Mouse (Mus musculus) intestine, embryonic 15.5 days (tissue): ENCODE measurements around the gene Btbd35f28. TPM values are rescaled to one million over a fixed set of nuclear protein-coding genes. Genes with fewer than 3 reads are reported as not detected.
"Not testable (repeated sequence)": the region's sequence is repeated elsewhere in the genome, so short reads cannot be mapped to it uniquely, and the experiment has no call there.

Source experiments
- ATAC-seq: fragments of 200-750 bp; cut with Nextera tagmentation; 2 replicates; pipeline ENCODE4 v1.8.0; 2017; ENCODE audit warnings: moderate TSS enrichment, moderate library complexity
- H3K27ac ChIP-seq: fragments of 300-500 bp; sonication (generic); 2 replicates; pipeline ENCODE4 v1.5.1; 2015; ENCODE audit warnings: mild to moderate bottlenecking, inconsistent platforms
- H3K27me3 ChIP-seq: fragments of 300-500 bp; sonication (generic); replicated peaks from 2 replicates; pipeline ENCODE4 v1.6.1; 2015; ENCODE audit warnings: inconsistent platforms
- H3K36me3 ChIP-seq: fragments of 300-500 bp; sonication (generic); 2 replicates; pipeline ENCODE4 v1.6.1; 2015; ENCODE audit warnings: inconsistent platforms
- H3K4me1 ChIP-seq: fragments of 300-500 bp; sonication (generic); replicated peaks from 2 replicates; pipeline ENCODE4 v1.6.1; 2015; ENCODE audit warnings: inconsistent platforms
- H3K4me2 ChIP-seq: fragments of 300-500 bp; sonication (generic); replicated peaks from 2 replicates; pipeline ENCODE4 v1.6.1; 2015; ENCODE audit warnings: mild to moderate bottlenecking, inconsistent platforms
- H3K4me3 ChIP-seq: fragments of 300-500 bp; sonication (generic); replicated peaks from 2 replicates; pipeline ENCODE4 v1.5.1; 2015; ENCODE audit warnings: inconsistent platforms
- H3K9ac ChIP-seq: fragments of 300-500 bp; sonication (generic); 2 replicates; pipeline ENCODE4 v1.6.1; 2015; ENCODE audit warnings: inconsistent platforms
- H3K9me3 ChIP-seq: fragments of 300-500 bp; sonication (generic); 2 replicates; pipeline ENCODE4 v1.6.1; 2016; ENCODE audit warnings: inconsistent platforms
- WGBS: fragments of 180-500 bp; shearing (Covaris S2); methylation state at CpG from one replicate; pipeline ENCODE4 v1.1.7; 2015; 5-methylcytosine and 5-hydroxymethylcytosine counted together
- polyA plus RNA-seq: library from polyadenylated mRNA; unstranded; fragments of >200 nt; fragmentation: Nextera tagmentation; extraction: Ambion mirVana; gene quantifications from 2 replicates; pipeline ENCODE4 v1.2.1, GENCODE M21; 2015

Gene Btbd35f28
- polyA plus RNA-seq: not detected in 2 replicates

DNA sequence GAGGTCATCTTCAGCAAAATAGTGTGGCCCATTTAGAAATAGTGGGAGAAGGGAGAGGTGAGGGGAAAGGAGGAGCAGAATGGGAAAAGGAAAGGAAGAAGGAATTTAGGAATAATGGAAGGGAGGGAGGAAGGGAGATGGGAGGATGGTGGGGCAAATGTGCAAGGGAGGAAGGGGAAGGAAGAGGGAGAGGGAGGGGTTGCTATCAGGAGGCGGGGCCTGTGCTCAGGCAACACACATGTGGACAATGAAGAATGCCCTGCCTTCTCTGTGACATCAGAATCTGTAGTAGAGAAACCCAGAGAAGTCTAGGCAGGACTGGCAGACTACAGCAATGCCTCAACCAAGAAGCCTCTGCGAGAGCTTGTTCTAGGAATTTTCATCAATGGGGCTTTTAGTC is at the start of gene Btbd35f28:
Gene Btbd35f28, plus strand, starts transcription at position 301 of the 400 bp plus-strand sequence.
- ATAC-seq, H3K27ac ChIP-seq, H3K27me3 ChIP-seq, H3K9me3 ChIP-seq, H3K4me3 ChIP-seq, H3K4me1 ChIP-seq, H3K36me3 ChIP-seq, H3K9ac ChIP-seq, H3K4me2 ChIP-seq: not testable (repeated sequence)
- no CpG with 5 or more reads among the region's 2 CpGs for WGBS

Other genes with a start within 250 kb of the Btbd35f28 start
- gene Btbd35f16, start 239.6 kb upstream of the Btbd35f28 start, polyA plus RNA-seq: not detected in 2 replicates
- not detected in 2 replicates for gene Btbd35f3, start 158.9 kb upstream of the Btbd35f28 start, polyA plus RNA-seq
- gene Btbd35f20, start 94.7 kb downstream of the Btbd35f28 start, polyA plus RNA-seq: not detected in 2 replicates
- not detected in 2 replicates for gene Btbd35f17, start 174.1 kb downstream of the Btbd35f28 start, polyA plus RNA-seq